Mouse (Mus musculus): ENCODE data around the gene Irf2bp1.

- TF ChIP-seq GATA1 (IDR thresholded peaks at IDR 0.05; ENCODE audit: borderline replicate concordance, low read length) (no peak), FLI1 (IDR thresholded peaks at IDR 0.05; ENCODE audit: low read length) (no peak)
Measured at GRCm38 (mm10) chr7:19006476-19006875, 2.6 kb downstream of the Irf2bp1 start.
